Mouse (Mus musculus): ENCODE measurements around the gene Hexim1. TPM values are rescaled to one million over a fixed set of nuclear protein-coding genes. Genes with fewer than 3 reads are reported as not detected.
A peak's percentile ranks its signal among the peaks of the same experiment; 100 is the strongest.

The Hexim1 gene
- 10 to 100 TPM; 49.6 to 50.0 TPM for total RNA-seq (2021)
- long read RNA-seq, experiment 1, transcript Hexim1-201 (1 exons, 3,495 nt) = major isoform, 20 of 20 reads
- long read RNA-seq, experiment 1, partial matches to known transcripts = 0 of 20 reads
- long read RNA-seq, experiment 1, other reads (novel, unspliced or antisense) = 0 of 20 reads
- long read RNA-seq, experiment 2, transcript Hexim1-201 (1 exons, 3,495 nt) = major isoform, 13 of 13 reads
- long read RNA-seq, experiment 2, partial matches to known transcripts = 0 of 13 reads
- long read RNA-seq, experiment 2, other reads (novel, unspliced or antisense) = 0 of 13 reads

GRCm38 (mm10) chr11:103116008-103116818 lies at the start of gene Hexim1:
TSS of gene Hexim1 (plus strand) at chr11:103116231.
- peak within 1 kb of the TSS; percentile 64 for H3K4me3 ChIP-seq
- no peak for TF ChIP-seq CTCF (IDR thresholded peaks at IDR 0.05)
- peak within 1 kb of the TSS; percentile 98 for H3K27ac ChIP-seq
- intact Hi-C loops (cut with DNase I) = loop anchor here (1.0 to 5.0 kb wide), 2 partner anchors 16 to 211 kb away; partner anchors contain the start of gene Hexim2
- peak; percentile 99 to 100 for DNase-seq (ENCODE audit: extremely low spot score in 1 of 2, low spot score in 2 of 2)

- no peak overlapping the region for H3K4me3 ChIP-seq
- intact Hi-C loops (cut with DNase I) = no loop called here
Measured at GRCm38 (mm10) chr11:103067051-103067361, 49.0 kb upstream of the Hexim1 start.

GRCm38 (mm10) chr11:103067457-103068001 lies 48.5 kb upstream of the Hexim1 start:
- peak overlapping the region; percentile 30; the same call in 1 of the 2 replicates for H3K27ac ChIP-seq
- no peak overlapping the region for H3K4me3 ChIP-seq
- no peak for DNase-seq (ENCODE audit: extremely low spot score in 1 of 2, low spot score in 2 of 2)
- intact Hi-C loops (cut with DNase I) = no loop called here
- no peak for TF ChIP-seq CTCF (IDR thresholded peaks at IDR 0.05)

More at GRCm38 (mm10) chr11:103067051-103067361, 49.0 kb upstream of the Hexim1 start:
- TF ChIP-seq CTCF (IDR thresholded peaks at IDR 0.05) = no peak
- no peak overlapping the region; the same call in 1 of the 2 replicates for H3K27ac ChIP-seq
- DNase-seq (ENCODE audit: extremely low spot score in 1 of 2, low spot score in 2 of 2) = no peak

- no peak for TF ChIP-seq CTCF (IDR thresholded peaks at IDR 0.05)
- Histone ChIP-seq H3K4me3 (no peak overlapping the region), H3K27ac (no peak overlapping the region)
- intact Hi-C loops (cut with DNase I) = no loop called here
- DNase-seq (ENCODE audit: extremely low spot score in 1 of 2, low spot score in 2 of 2) = no peak
Measured at GRCm38 (mm10) chr11:103068272-103068671, 47.8 kb upstream of the Hexim1 start.

GRCm38 (mm10) chr11:103068884-103069283 lies 47.1 kb upstream of the Hexim1 start:
- Histone ChIP-seq H3K27ac (no peak overlapping the region), H3K4me3 (no peak overlapping the region)
- intact Hi-C loops (cut with DNase I) = no loop called here
- no peak for DNase-seq (ENCODE audit: extremely low spot score in 1 of 2, low spot score in 2 of 2)
- TF ChIP-seq CTCF (IDR thresholded peaks at IDR 0.05) = no peak

GRCm38 (mm10) chr11:103069731-103070130 lies 46.3 kb upstream of the Hexim1 start:
- no peak for TF ChIP-seq CTCF (IDR thresholded peaks at IDR 0.05)

GRCm38 (mm10) chr11:103070322-103070880 lies 45.6 kb upstream of the Hexim1 start:
- intact Hi-C loops (cut with DNase I) = no loop called here
- DNase-seq (ENCODE audit: extremely low spot score in 1 of 2, low spot score in 2 of 2) = no peak
- no peak overlapping the region for H3K4me3 ChIP-seq
- no peak overlapping the region for H3K27ac ChIP-seq
- TF ChIP-seq CTCF (IDR thresholded peaks at IDR 0.05) = no peak

More at GRCm38 (mm10) chr11:103069731-103070130, 46.3 kb upstream of the Hexim1 start:
- Histone ChIP-seq H3K4me3 (no peak overlapping the region), H3K27ac (no peak overlapping the region)
- no peak for DNase-seq (ENCODE audit: extremely low spot score in 1 of 2, low spot score in 2 of 2)
- intact Hi-C loops (cut with DNase I) = no loop called here

- no peak overlapping the region for H3K27ac ChIP-seq
- intact Hi-C loops (cut with DNase I) = no loop called here
- TF ChIP-seq CTCF (IDR thresholded peaks at IDR 0.05) = no peak
- no peak for DNase-seq (ENCODE audit: extremely low spot score in 1 of 2, low spot score in 2 of 2)
- no peak overlapping the region for H3K4me3 ChIP-seq
Measured at GRCm38 (mm10) chr11:103073671-103074070, 42.4 kb upstream of the Hexim1 start.

- DNase-seq (ENCODE audit: extremely low spot score in 1 of 2, low spot score in 2 of 2) = no peak
- Histone ChIP-seq H3K4me3 (no peak overlapping the region), H3K27ac (no peak overlapping the region)
- no peak for TF ChIP-seq CTCF (IDR thresholded peaks at IDR 0.05)
- intact Hi-C loops (cut with DNase I) = no loop called here
Measured at GRCm38 (mm10) chr11:103074121-103074650, 41.8 kb upstream of the Hexim1 start.

GRCm38 (mm10) chr11:103074796-103075323 lies 41.2 kb upstream of the Hexim1 start:
- H3K27ac ChIP-seq = peak overlapping the region; percentile 47; the same call in 1 of the 2 replicates
- no peak for DNase-seq (ENCODE audit: extremely low spot score in 1 of 2, low spot score in 2 of 2)
- TF ChIP-seq CTCF (IDR thresholded peaks at IDR 0.05) = no peak
- intact Hi-C loops (cut with DNase I) = no loop called here
- H3K4me3 ChIP-seq = no peak overlapping the region

- TF ChIP-seq CTCF (IDR thresholded peaks at IDR 0.05) = no peak
- intact Hi-C loops (cut with DNase I) = no loop called here
- no peak overlapping the region for H3K27ac ChIP-seq
- no peak overlapping the region for H3K4me3 ChIP-seq
- no peak for DNase-seq (ENCODE audit: extremely low spot score in 1 of 2, low spot score in 2 of 2)
Measured at GRCm38 (mm10) chr11:103076010-103076409, 40.0 kb upstream of the Hexim1 start.
